Mouse (Mus musculus): ENCODE results near the gene Aff4. TPM values are rescaled to one million over a fixed set of nuclear protein-coding genes. Genes with fewer than 3 reads are reported as not detected.
"Not testable (repeated sequence)": the region's sequence is repeated elsewhere in the genome, so short reads cannot be mapped to it uniquely, and the experiment has no call there.

The Aff4 gene
- polyA plus RNA-seq, 1 experiment from 2014 or later: 38.0 TPM

GRCm38 (mm10) chr11:53318568-53318967 is 32.1 kb upstream of the Aff4 start:
- peaks cover 11% of the 10 kb centered on the region; the same call in 1 of the 2 replicates for H3K4me1 ChIP-seq
- H3K36me3 ChIP-seq; H3K27ac ChIP-seq; H3K27me3 ChIP-seq (ENCODE audit: low read depth, poor library complexity, severe bottlenecking); H3K9me3 ChIP-seq (replicated peaks); DNase-seq (ENCODE audit: low spot score); H3K4me3 ChIP-seq: not testable (repeated sequence)
- 90% methylated on average over 3 of the region's 3 CpGs for WGBS

DNA sequence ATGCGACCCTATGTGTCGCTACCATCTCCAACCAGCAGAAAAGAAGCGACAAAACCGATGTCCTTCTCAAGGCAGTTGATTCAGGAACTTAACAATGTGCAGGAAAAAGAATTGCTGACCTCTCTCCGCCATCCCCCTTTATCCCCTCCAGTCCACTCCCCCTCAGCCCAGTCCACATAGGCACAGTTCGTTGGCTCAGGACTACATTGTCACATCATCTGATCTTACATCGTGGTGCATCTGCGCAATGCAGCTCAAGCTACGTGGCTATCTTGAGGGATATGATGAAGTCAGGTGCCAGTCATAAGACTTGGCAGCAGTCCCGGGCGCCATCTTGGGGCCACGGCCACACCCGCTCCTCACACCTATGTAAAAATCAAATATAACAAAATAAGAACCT is 30.8 kb upstream of the Aff4 start:
- not testable (repeated sequence) for H3K4me3 ChIP-seq; H3K27me3 ChIP-seq (ENCODE audit: low read depth, poor library complexity, severe bottlenecking); DNase-seq (ENCODE audit: low spot score); H3K27ac ChIP-seq; H3K36me3 ChIP-seq; H3K9me3 ChIP-seq (replicated peaks)
- peaks cover 11% of the 10 kb centered on the region; the same call in 1 of the 2 replicates for H3K4me1 ChIP-seq
- 96% methylated on average over 13 of the region's 13 CpGs for WGBS

DNA sequence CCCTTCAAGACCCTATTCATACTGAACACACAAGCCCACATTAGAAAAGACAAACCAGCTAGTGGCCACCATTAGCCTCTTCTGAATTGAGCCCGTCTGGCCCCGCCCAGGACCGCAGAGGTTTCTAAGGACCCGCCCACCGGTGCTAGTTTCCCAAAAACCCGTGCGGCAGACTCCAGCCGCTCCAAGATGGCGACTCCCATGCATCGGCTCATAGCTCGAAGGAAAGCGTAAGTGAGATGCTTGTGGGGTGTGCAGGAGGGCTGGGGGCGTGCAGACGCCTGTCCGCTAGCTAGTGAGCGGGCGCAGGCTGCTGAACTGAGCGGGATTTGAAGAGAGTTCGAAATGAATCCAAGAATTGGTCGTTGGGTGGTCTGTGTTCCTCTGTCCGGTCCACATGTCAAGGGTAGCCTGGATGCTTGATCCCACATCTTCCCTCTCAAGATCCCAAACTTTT is 26.1 kb upstream of the Aff4 start, which contains the start of gene Zcchc10:
TSS of gene Zcchc10 (plus strand) at position 168 of the 457 bp plus-strand sequence.
- DNase-seq (ENCODE audit: low spot score): peak; percentile 88
- Histone ChIP-seq H3K9me3 (replicated peaks) (no peaks in the 10 kb centered on the region), H3K36me3 (peaks cover 28% of the 10 kb centered on the region), H3K27ac (peak within 1 kb of the TSS; percentile 89), H3K27me3 (ENCODE audit: low read depth, poor library complexity, severe bottlenecking) (no peaks in the 10 kb centered on the region), H3K4me1 (peaks cover 10% of the 10 kb centered on the region), H3K4me3 (peak within 1 kb of the TSS; percentile 74)
- WGBS: under 1% methylated on average over 21 of the region's 21 CpGs

DNA sequence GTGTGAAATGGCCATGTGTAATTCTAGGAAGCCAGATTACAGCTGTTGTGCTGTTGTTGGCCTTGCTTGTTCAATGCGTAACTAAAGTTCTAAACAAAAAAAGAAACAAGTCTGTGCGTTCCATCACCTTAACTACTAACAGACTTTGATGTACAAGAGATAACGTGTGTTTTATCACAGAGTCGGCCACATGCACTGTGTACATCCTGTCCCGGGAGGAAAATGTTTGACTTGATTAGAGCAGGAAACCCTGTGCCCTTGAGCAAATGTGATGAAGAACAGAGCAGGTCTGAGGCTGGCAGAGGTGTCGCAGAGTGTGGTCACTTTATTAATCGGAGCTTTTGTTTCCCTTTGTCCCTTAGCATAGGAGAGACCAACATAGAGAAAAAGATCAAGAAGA is 20.3 kb upstream of the Aff4 start:
- Histone ChIP-seq H3K4me1 (peaks cover 6% of the 10 kb centered on the region), H3K27ac (no peak overlapping the region), H3K27me3 (ENCODE audit: low read depth, poor library complexity, severe bottlenecking) (no peaks in the 10 kb centered on the region), H3K4me3 (no peak overlapping the region), H3K36me3 (peaks cover 73% of the 10 kb centered on the region), H3K9me3 (replicated peaks) (no peaks in the 10 kb centered on the region)
- DNase-seq (ENCODE audit: low spot score): no peak
- WGBS: 90% methylated on average over 7 of the region's 7 CpGs

DNA sequence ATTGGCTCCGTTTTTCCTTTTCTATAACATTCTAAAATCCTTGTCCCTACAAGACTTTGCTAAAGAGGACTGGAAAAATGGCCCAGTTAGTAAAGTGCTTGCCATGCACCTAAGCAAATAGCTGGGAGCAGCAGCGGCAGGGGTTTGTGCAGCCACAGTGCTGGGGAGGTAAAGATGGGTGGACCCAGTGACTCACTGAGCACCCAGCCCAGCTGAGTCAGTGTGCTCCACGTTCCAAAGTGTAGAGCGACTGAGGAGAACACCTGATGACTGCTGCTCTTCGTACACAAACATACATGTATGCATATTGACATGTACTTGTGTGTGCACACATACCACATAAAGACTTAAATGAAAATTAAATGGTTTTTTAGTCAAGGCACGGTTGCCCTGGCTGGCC is 19.5 kb upstream of the Aff4 start:
- Histone ChIP-seq H3K4me3 (no peak overlapping the region), H3K36me3 (peaks cover 73% of the 10 kb centered on the region), H3K9me3 (replicated peaks) (no peaks in the 10 kb centered on the region), H3K27me3 (ENCODE audit: low read depth, poor library complexity, severe bottlenecking) (no peaks in the 10 kb centered on the region), H3K27ac (no peak overlapping the region), H3K4me1 (peaks cover 5% of the 10 kb centered on the region)
- no peak for DNase-seq (ENCODE audit: low spot score)
- whole genome bisulfite sequencing: 91% methylated on average over 6 of the region's 6 CpGs

DNA sequence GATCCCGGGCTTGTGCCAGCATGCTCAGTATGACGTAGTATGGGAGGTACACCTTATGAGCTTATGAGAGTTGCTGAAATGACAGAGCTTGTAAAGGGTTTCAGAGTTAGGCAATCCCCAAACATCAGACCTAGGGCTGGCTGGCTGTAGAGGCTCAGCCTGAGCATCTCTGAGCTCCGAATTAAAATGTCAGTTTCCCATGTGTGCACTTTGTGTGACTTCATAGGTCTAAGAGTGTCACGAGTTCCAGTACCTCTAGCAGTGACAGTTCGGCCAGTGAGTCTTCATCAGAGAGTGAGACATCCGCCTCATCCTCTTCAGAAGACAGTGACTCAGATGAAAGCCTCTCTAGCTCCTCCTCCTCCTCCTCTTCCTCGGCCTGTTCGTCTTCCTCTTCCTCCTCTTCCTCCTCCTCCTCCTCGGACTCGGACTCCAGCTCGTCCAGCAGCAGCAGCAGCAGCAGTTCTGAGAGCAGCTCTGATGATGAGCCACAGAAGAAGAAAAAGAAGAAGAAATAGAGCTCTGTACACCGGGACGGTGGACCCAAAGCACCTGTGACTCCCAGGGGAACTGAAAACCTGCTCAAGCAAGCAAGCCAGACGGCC is 18.5 kb upstream of the Aff4 start:
- no peaks in the 10 kb centered on the region for H3K27me3 ChIP-seq (ENCODE audit: low read depth, poor library complexity, severe bottlenecking)
- H3K9me3 ChIP-seq (replicated peaks): no peaks in the 10 kb centered on the region
- WGBS: 91% methylated on average over 14 of the region's 14 CpGs
- DNase-seq (ENCODE audit: low spot score): no peak
- H3K27ac ChIP-seq: no peak overlapping the region
- H3K4me3 ChIP-seq: no peak overlapping the region
- H3K36me3 ChIP-seq: peaks cover 69% of the 10 kb centered on the region
- H3K4me1 ChIP-seq: peaks cover 5% of the 10 kb centered on the region

DNA sequence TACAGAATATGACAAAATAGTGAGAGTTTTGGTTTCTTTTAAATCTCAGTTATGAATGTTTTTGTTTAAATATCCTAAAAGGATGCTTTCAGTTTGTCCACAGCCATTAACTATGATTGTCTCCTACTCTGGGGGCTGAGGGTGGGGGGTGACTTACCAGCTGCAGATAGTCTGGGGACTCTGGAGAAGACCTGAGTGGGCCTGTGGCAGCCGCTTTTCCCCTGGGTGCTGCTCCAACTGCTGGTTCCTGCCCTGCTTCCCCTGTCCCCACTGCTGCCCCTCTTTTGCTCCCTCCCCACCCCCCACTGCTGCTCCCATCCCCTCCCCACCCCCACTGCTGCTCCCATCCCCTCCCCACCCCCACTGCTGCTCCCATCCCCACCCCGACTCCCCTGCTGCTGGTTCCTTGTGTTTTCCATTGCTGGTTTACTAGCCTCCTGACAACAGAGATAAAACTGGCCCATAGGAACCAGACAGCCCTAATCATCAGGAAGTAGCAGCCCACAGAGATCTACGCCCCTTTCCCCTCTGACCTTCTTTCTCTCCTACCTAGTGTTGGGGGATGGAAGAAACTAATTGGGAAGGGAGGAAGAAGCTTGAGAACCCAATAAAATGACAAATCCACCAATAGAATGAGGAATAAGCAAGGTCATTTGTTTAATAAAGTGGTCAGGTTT is 15.0 kb upstream of the Aff4 start:
- Histone ChIP-seq H3K27me3 (ENCODE audit: low read depth, poor library complexity, severe bottlenecking) (no peaks in the 10 kb centered on the region), H3K27ac (no peak overlapping the region), H3K9me3 (replicated peaks) (no peaks in the 10 kb centered on the region), H3K36me3 (peaks cover 34% of the 10 kb centered on the region), H3K4me1 (peaks cover 5% of the 10 kb centered on the region), H3K4me3 (no peak overlapping the region)
- WGBS: 34% methylated on average over 3 of the region's 3 CpGs
- DNase-seq (ENCODE audit: low spot score): no peak

- H3K27ac ChIP-seq: no peak overlapping the region
- DNase-seq (ENCODE audit: low spot score): no peak
- peaks cover 5% of the 10 kb centered on the region for H3K4me1 ChIP-seq
- no peak overlapping the region for H3K4me3 ChIP-seq
- peaks cover 29% of the 10 kb centered on the region for H3K36me3 ChIP-seq
- H3K27me3 ChIP-seq (ENCODE audit: low read depth, poor library complexity, severe bottlenecking): no peaks in the 10 kb centered on the region
- H3K9me3 ChIP-seq (replicated peaks): no peaks in the 10 kb centered on the region
Measured at GRCm38 (mm10) chr11:53336182-53336571, 14.5 kb upstream of the Aff4 start.

DNA sequence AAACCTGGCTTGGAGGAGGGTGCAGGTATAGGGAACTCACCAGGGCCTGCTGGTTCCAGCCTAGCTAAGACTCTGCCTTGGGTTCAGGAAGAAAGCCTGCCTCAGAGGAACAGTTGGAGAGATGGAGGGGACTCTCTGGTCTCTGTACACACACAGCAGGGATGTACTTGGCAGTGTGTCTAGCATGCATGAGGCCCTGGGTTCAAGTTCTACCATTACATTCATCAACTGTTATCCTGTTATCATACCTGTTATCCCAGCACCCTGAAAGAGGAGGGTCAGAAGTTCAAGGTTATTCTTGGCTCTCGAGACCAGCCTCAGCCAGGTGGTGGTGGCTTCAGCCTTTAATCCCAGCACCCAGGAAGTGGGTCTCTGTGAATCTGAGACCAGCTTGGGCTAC is 13.7 kb upstream of the Aff4 start:
- Histone ChIP-seq H3K9me3 (replicated peaks) (no peaks in the 10 kb centered on the region), H3K27me3 (ENCODE audit: low read depth, poor library complexity, severe bottlenecking) (no peaks in the 10 kb centered on the region), H3K4me1 (peaks cover 5% of the 10 kb centered on the region), H3K27ac (no peak overlapping the region), H3K36me3 (peaks cover 21% of the 10 kb centered on the region), H3K4me3 (no peak overlapping the region)
- WGBS: 71% methylated on average over 1 of the region's 1 CpGs
- no peak for DNase-seq (ENCODE audit: low spot score)

DNA sequence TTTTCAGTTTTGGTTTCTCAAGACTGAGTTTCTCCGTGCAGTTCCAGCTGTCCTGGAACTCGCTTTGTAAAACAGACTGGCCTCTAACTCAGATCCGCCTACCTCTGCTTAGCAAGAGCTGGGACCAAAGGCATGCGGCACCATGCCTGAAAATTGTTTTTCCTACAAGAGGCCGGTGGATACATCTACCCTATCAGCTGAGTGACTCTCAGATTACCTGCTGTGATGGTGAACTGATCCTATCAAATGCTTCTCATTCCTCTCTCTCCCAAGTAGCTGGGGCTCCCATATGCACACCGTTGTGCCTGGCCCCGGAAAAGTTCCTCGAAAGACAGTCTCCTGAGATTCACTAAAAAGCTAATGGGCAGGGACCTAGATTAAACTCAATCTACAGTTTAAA is 12.9 kb upstream of the Aff4 start:
- Histone ChIP-seq H3K9me3 (replicated peaks) (no peaks in the 10 kb centered on the region), H3K36me3 (peaks cover 13% of the 10 kb centered on the region), H3K4me3 (no peak overlapping the region), H3K27me3 (ENCODE audit: low read depth, poor library complexity, severe bottlenecking) (no peaks in the 10 kb centered on the region), H3K27ac (no peak overlapping the region), H3K4me1 (peaks cover 8% of the 10 kb centered on the region)
- WGBS: 74% methylated on average over 8 of the region's 8 CpGs
- no peak for DNase-seq (ENCODE audit: low spot score)

GRCm38 (mm10) chr11:53341019-53341418 is 9.6 kb upstream of the Aff4 start:
- H3K27me3 ChIP-seq (ENCODE audit: low read depth, poor library complexity, severe bottlenecking); H3K36me3 ChIP-seq; H3K27ac ChIP-seq; H3K9me3 ChIP-seq (replicated peaks); H3K4me3 ChIP-seq; DNase-seq (ENCODE audit: low spot score): not testable (repeated sequence)
- 93% methylated on average over 10 of the region's 10 CpGs for WGBS
- peaks cover 10% of the 10 kb centered on the region; the same call in 1 of the 2 replicates for H3K4me1 ChIP-seq

- 72% methylated on average over 5 of the region's 5 CpGs for WGBS
- Histone ChIP-seq H3K27ac (no peak overlapping the region), H3K4me3 (no peak overlapping the region), H3K9me3 (replicated peaks) (no peaks in the 10 kb centered on the region), H3K4me1 (peaks cover 10% of the 10 kb centered on the region; the same call in 1 of the 2 replicates), H3K27me3 (ENCODE audit: low read depth, poor library complexity, severe bottlenecking) (no peaks in the 10 kb centered on the region), H3K36me3 (no peaks in the 10 kb centered on the region)
- DNase-seq (ENCODE audit: low spot score): no peak
Measured at GRCm38 (mm10) chr11:53342711-53343110, 7.9 kb upstream of the Aff4 start.

GRCm38 (mm10) chr11:53345328-53345727 is 5.3 kb upstream of the Aff4 start:
- Histone ChIP-seq H3K27me3 (ENCODE audit: low read depth, poor library complexity, severe bottlenecking) (no peaks in the 10 kb centered on the region), H3K9me3 (replicated peaks) (no peaks in the 10 kb centered on the region), H3K4me3 (no peak overlapping the region), H3K4me1 (peaks cover 10% of the 10 kb centered on the region; the same call in 1 of the 2 replicates), H3K27ac (no peak overlapping the region), H3K36me3 (no peaks in the 10 kb centered on the region)
- 17% methylated on average over 5 of the region's 5 CpGs for WGBS
- DNase-seq (ENCODE audit: low spot score): no peak

Data from limb, embryonic 10.5 days (tissue).